Mouse (Mus musculus) heart, embryonic 16.5 days (tissue): ENCODE measurements around the gene Fam189b. TPM values are rescaled to one million over a fixed set of nuclear protein-coding genes. Genes with fewer than 3 reads are reported as not detected.

Experiments
- ATAC-seq: fragments of 200-750 bp; cut with Nextera tagmentation; replicated peaks from 2 replicates; pipeline ENCODE4 v1.8.0; 2017; ENCODE audit warnings: moderate number of reproducible peaks; ENCODE audit not compliant: insufficient read depth, low FRiP score; ENCODE audit errors: extremely low read depth
- H3K27ac ChIP-seq: fragments of 300-500 bp; sonication (generic); 2 replicates; pipeline ENCODE4 v1.5.1; 2014; ENCODE audit warnings: mild to moderate bottlenecking, low read length, control low read depth, moderate library complexity
- H3K27me3 ChIP-seq: fragments of 300-500 bp; sonication (generic); 2 replicates; pipeline ENCODE4 v1.6.1; 2014; ENCODE audit warnings: low read length, mixed read lengths; ENCODE audit not compliant: control insufficient read depth, insufficient read depth
- H3K36me3 ChIP-seq: fragments of 300-500 bp; sonication (generic); 2 replicates; pipeline ENCODE4 v1.6.1; 2014; ENCODE audit not compliant: control insufficient read depth, insufficient read depth
- H3K4me1 ChIP-seq: fragments of 300-500 bp; sonication (generic); 2 replicates; pipeline ENCODE4 v1.6.1; 2014; ENCODE audit warnings: low read length, mixed read lengths; ENCODE audit not compliant: control insufficient read depth, insufficient read depth
- H3K4me2 ChIP-seq: fragments of 300-500 bp; sonication (generic); 2 replicates; pipeline ENCODE4 v1.6.1; 2014; ENCODE audit warnings: low read depth, mild to moderate bottlenecking, control low read depth, low read length
- H3K4me3 ChIP-seq: fragments of 300-500 bp; sonication (generic); 2 replicates; pipeline ENCODE4 v1.5.1; 2014; ENCODE audit warnings: mild to moderate bottlenecking, control low read depth, low read length
- H3K9ac ChIP-seq: fragments of 300-500 bp; sonication (generic); 2 replicates; pipeline ENCODE4 v1.6.1; 2014; ENCODE audit warnings: low read length, control low read depth
- H3K9me3 ChIP-seq: fragments of 300-500 bp; sonication (generic); replicated peaks from 2 replicates; pipeline ENCODE4 v1.6.1; 2016; ENCODE audit warnings: low read length; ENCODE audit not compliant: control insufficient read depth
- WGBS: fragments of 180-500 bp; shearing (Covaris S2); extraction: QIAGEN DNeasy Blood & Tissue Kit; methylation state at CpG from one replicate; pipeline ENCODE4 v1.1.7; 2014; 5-methylcytosine and 5-hydroxymethylcytosine counted together
- polyA plus RNA-seq: library from polyadenylated mRNA; unstranded; fragments of >200 nt; fragmentation: Nextera tagmentation; extraction: Ambion mirVana; gene quantifications from 2 replicates; pipeline ENCODE4 v1.2.1, GENCODE M21; 2015

Fam189b gene
- polyA plus RNA-seq, 1 experiment from 2014 or later = 17.7 TPM

DNA sequence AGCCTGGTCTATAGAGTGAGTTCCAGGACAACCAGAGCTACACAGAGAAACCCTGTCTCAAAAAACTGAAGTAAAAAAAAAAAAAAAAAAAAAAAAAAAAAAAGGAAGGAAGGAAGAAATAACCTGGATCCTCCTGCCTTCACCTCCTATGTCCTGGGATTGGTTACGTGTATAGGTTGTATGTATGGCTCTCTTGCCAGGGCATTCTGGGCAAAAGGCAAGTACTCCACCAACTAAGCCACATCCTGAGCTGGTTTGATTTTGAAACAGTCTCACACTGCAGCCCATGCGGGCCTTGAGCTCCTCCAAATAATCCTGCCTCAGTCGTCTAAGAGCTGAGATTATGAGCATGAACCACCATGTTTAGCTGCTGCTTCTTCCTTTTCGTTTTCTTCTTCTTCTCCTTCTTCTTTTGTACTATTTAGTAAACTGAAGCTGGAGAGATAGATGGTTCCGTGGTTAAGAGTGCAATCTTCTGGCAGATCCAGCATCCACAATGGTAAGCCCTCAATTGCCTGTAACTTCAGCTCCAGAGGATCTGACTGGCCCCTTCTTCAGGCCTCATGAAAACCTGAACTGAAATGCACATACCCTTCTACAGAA lies 19.2 kb upstream of the Fam189b start:
- Histone ChIP-seq H3K9me3 (no peaks in the 10 kb centered on the region), H3K4me2 (peak overlapping the region; percentile 83), H3K27me3 (peaks cover 8% of the 10 kb centered on the region), H3K36me3 (peaks cover 13% of the 10 kb centered on the region), H3K4me1 (peaks cover 25% of the 10 kb centered on the region), H3K4me3 (peak overlapping the region; percentile 97), H3K27ac (no peak overlapping the region; the same call in 1 of the 2 replicates), H3K9ac (peak overlapping the region; percentile 99)
- 74% methylated on average over 5 of the region's 5 CpGs for WGBS
- ATAC-seq = no peak

DNA sequence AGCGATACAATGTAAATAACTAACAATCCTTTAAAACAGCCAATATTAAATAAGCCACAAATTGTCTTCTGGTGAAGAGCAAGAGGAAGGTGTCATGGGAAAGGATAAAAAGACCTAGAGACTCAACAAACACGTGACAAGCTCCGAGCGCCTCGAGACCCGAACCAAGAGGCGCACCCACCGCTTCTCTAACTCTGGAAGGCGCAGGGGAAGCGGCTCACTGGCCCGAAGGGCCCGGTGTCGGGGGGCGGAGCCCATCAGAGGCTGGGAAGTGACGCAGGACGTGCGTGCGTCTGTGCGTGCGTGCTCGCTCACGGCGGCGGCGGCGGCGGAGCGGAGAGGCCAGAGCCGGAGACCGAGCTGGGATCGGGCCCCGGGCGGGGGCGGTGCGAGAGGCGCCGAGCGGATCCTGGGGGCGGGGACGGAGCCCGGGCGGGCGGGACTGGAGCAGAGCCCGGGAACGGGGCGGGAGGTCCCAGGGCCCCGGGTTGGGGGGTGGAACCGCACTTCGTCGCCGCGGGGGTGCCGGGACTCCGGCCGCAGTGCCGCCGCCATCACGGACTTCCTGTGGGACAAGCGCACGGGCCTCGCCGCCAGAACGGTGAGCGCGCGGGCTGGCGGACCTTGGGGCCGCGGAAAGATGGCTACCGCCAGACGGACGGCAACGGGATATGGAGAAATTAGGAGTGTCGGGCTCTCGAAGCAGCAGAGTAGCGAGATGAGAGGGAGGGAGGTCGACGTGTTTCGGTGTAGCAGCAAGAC lies 18.3 kb upstream of the Fam189b start, which contains the start of gene Clk2:
TSS of gene Clk2 (plus strand) at position 290 of the 762 bp plus-strand sequence.
- Histone ChIP-seq H3K4me3 (peak within 1 kb of the TSS; percentile 97), H3K4me2 (peak within 1 kb of the TSS; percentile 86), H3K36me3 (peaks cover 22% of the 10 kb centered on the region), H3K9ac (peak within 1 kb of the TSS; percentile 99), H3K27ac (peak within 1 kb of the TSS; percentile 99), H3K9me3 (no peaks in the 10 kb centered on the region), H3K27me3 (no peaks in the 10 kb centered on the region), H3K4me1 (peaks cover 21% of the 10 kb centered on the region)
- under 1% methylated on average over 68 of the region's 79 CpGs for WGBS
- peak; percentile 99 for ATAC-seq

GRCm38 (mm10) chr3:89165268-89165870 lies 17.6 kb upstream of the Fam189b start:
- Histone ChIP-seq H3K36me3 (peaks cover 29% of the 10 kb centered on the region), H3K4me1 (peaks cover 19% of the 10 kb centered on the region), H3K9me3 (no peaks in the 10 kb centered on the region), H3K4me3 (peak overlapping the region; percentile 97), H3K27me3 (no peaks in the 10 kb centered on the region), H3K9ac (peak overlapping the region; percentile 99), H3K27ac (peak overlapping the region; percentile 99), H3K4me2 (peak overlapping the region; percentile 86)
- 17% methylated on average over 12 of the region's 12 CpGs for WGBS
- ATAC-seq = no peak

DNA sequence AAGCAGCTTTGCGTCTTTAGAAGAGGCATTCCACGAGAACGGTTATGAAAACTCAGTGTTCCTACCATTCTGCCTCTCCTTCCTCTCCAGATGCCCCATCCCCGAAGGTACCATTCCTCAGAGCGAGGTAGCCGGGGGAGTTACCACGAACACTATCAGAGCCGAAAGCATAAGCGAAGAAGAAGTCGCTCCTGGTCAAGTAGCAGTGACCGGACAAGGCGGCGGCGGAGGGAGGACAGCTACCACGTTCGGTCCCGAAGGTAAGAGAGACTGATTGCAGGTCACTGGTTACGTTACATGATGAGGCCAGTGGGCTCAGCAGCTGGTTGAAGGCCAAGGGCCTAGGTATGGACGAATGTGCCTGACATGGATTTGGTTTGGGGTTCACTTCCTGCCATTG lies 16.0 kb upstream of the Fam189b start:
- Histone ChIP-seq H3K27me3 (no peaks in the 10 kb centered on the region), H3K4me2 (no peak overlapping the region), H3K27ac (no peak overlapping the region), H3K4me1 (peaks cover 19% of the 10 kb centered on the region), H3K9ac (no peak overlapping the region), H3K9me3 (no peaks in the 10 kb centered on the region), H3K36me3 (peaks cover 37% of the 10 kb centered on the region), H3K4me3 (no peak overlapping the region)
- WGBS = 91% methylated on average over 19 of the region's 19 CpGs
- no peak for ATAC-seq

DNA sequence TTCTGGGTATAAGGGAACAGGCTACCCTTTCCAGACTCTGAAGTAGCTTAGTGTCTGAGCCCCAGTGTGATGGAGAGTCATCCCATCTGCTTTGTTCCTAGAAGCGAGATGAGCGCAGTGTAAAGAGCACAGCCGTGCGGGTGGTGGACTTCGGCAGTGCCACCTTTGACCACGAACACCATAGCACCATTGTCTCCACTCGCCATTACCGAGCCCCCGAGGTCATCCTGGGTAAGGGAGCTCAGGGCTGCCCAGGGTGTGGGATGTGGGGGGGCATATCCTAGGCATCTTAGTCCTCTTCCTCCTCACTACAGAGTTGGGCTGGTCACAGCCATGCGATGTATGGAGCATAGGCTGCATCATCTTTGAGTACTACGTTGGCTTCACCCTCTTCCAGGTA lies 8.1 kb upstream of the Fam189b start:
- Histone ChIP-seq H3K27ac (no peak overlapping the region), H3K36me3 (peaks cover 56% of the 10 kb centered on the region), H3K27me3 (no peaks in the 10 kb centered on the region), H3K4me1 (peaks cover 8% of the 10 kb centered on the region), H3K4me3 (no peak overlapping the region), H3K9ac (no peak overlapping the region), H3K4me2 (no peak overlapping the region), H3K9me3 (no peaks in the 10 kb centered on the region)
- 96% methylated on average over 11 of the region's 11 CpGs for WGBS
- no peak for ATAC-seq

GRCm38 (mm10) chr3:89175544-89175943 lies 7.4 kb upstream of the Fam189b start:
- no peak overlapping the region for H3K27ac ChIP-seq
- no peak overlapping the region for H3K4me3 ChIP-seq
- H3K4me2 ChIP-seq = no peak overlapping the region
- H3K4me1 ChIP-seq = peaks cover 8% of the 10 kb centered on the region
- H3K9me3 ChIP-seq = no peaks in the 10 kb centered on the region
- H3K27me3 ChIP-seq = no peaks in the 10 kb centered on the region
- peaks cover 56% of the 10 kb centered on the region for H3K36me3 ChIP-seq
- ATAC-seq = no peak
- H3K9ac ChIP-seq = no peak overlapping the region
- 84% methylated on average over 10 of the region's 10 CpGs for WGBS

DNA sequence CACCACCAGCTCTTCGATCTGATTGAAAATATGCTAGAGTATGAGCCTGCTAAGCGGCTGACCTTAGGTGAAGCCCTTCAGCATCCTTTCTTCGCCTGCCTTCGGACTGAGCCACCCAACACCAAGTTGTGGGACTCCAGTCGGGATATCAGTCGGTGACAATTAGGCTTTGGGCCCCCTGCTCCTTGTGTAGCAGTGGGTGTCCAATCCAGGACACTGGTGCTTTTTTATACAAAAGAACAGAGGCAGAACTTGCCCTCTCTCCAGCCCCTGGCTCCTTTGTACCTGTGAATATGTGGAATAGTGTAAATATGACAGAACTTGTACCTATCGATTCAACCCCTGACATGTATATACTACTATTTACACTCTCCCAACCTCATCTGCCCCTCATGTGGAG lies 6.5 kb upstream of the Fam189b start:
- H3K4me3 ChIP-seq = no peak overlapping the region
- no peak overlapping the region for H3K27ac ChIP-seq
- H3K4me2 ChIP-seq = no peak overlapping the region
- no peaks in the 10 kb centered on the region for H3K27me3 ChIP-seq
- H3K4me1 ChIP-seq = peaks cover 8% of the 10 kb centered on the region
- H3K9ac ChIP-seq = no peak overlapping the region
- peaks cover 57% of the 10 kb centered on the region for H3K36me3 ChIP-seq
- ATAC-seq = no peak
- 80% methylated on average over 7 of the region's 7 CpGs for WGBS
- no peaks in the 10 kb centered on the region for H3K9me3 ChIP-seq

- Histone ChIP-seq H3K27me3 (no peaks in the 10 kb centered on the region), H3K9ac (peak within 1 kb of the TSS; percentile 85), H3K4me2 (peak within 1 kb of the TSS; percentile 61), H3K36me3 (peaks cover 59% of the 10 kb centered on the region), H3K4me1 (peaks cover 11% of the 10 kb centered on the region), H3K9me3 (no peaks in the 10 kb centered on the region), H3K4me3 (peak within 1 kb of the TSS; percentile 82), H3K27ac (peak within 1 kb of the TSS; percentile 73)
- peak; percentile 94 for ATAC-seq
- under 1% methylated on average over 43 of the region's 43 CpGs for WGBS
Measured at GRCm38 (mm10) chr3:89177242-89178106, 5.5 kb upstream of the Fam189b start, which contains the start of gene Scamp3. Gene Scamp3 (plus strand): TSS chr3:89177473.
